Mouse (Mus musculus) myocyte (in vitro differentiated cells): ENCODE results near the gene Setd4.

Experiments used
- MYOD1 ChIP-seq, 3 experiments: IDR thresholded peaks; one replicate each; pipeline ENCODE4 v1.6.1; 2011; ENCODE audit warnings: control low read depth in 2 of 3, low read depth in 2 of 3, mild to moderate bottlenecking in 2 of 3, moderate library complexity in 1 of 3; ENCODE audit not compliant: insufficient read length in 2 of 3, control insufficient read depth in 1 of 3
- MYOG ChIP-seq, 3 experiments: IDR thresholded peaks; one replicate each; pipeline ENCODE4 v1.6.1; 2011; ENCODE audit warnings: control low read depth in 2 of 3, low read depth in 2 of 3, mild to moderate bottlenecking in 2 of 3; ENCODE audit not compliant: insufficient read length in 2 of 3, control insufficient read depth in 1 of 3, insufficient read depth in 1 of 3
- POLR2A ChIP-seq: IDR thresholded peaks from one replicate; pipeline ENCODE4 v1.6.1; 2011; ENCODE audit warnings: low read depth, mild to moderate bottlenecking, control low read depth, moderate library complexity; ENCODE audit not compliant: insufficient read length
- POLR2AphosphoS2 ChIP-seq: IDR thresholded peaks from one replicate; pipeline ENCODE4 v1.6.1; 2011; ENCODE audit warnings: low read depth, control low read depth; ENCODE audit not compliant: insufficient read length

GRCm38 (mm10) chr16:93590915-93591314, 12.9 kb downstream of the Setd4 start:
- TF ChIP-seq MYOG (IDR thresholded peaks at IDR 0.05; ENCODE audit: control insufficient read depth in 1 of 3, insufficient read depth in 1 of 3, insufficient read length in 2 of 3, low read depth in 2 of 3) (no peak), MYOD1 (IDR thresholded peaks at IDR 0.05; ENCODE audit: control insufficient read depth in 1 of 3, insufficient read length in 2 of 3, low read depth in 2 of 3) (no peak), POLR2A (no peak), POLR2AphosphoS2 (no peak)
